Mouse (Mus musculus) regulatory T cell (primary cell): ENCODE results near the gene Sspn.

ENCODE experiments used
- in situ Hi-C: fragments of 300-600 bp; cut with MboI, MseI; formaldehyde crosslinking; loops from one replicate; pipeline ENCODE4 v1.15.1; 2025; ENCODE audit warnings: high pct_unique_total_duplicates

The Sspn gene

GRCm38 (mm10) chr6:145934001-145934696 lies 2.7 kb downstream of the Sspn start:
- in situ Hi-C loops = no loop called here

- in situ Hi-C loops = no loop called here
Observed at GRCm38 (mm10) chr6:145934697-145935240, 3.3 kb downstream of the Sspn start.

GRCm38 (mm10) chr6:145935912-145936311 lies 4.5 kb downstream of the Sspn start:
- in situ Hi-C loops = no loop called here

DNA sequence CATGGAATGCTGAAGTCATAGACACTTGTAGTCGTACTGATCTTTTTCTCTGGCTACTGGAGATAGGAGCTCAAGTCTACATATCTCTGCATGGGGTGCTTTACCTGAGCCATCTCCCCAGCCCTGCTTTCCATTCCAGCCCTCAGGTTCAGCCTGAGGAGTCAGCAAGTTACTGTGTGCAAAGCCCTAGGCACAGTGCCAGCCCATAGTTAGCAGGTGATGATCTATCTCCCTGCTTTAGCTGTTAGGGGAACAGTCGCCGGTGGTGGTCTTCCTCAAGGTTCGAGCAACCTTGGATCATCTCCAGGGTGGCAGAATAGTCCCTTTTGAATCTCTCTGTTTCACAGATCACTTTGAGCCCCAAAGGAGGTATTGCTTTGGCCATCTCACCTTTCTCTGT lies 5.1 kb downstream of the Sspn start:
- in situ Hi-C loops = no loop called here

DNA sequence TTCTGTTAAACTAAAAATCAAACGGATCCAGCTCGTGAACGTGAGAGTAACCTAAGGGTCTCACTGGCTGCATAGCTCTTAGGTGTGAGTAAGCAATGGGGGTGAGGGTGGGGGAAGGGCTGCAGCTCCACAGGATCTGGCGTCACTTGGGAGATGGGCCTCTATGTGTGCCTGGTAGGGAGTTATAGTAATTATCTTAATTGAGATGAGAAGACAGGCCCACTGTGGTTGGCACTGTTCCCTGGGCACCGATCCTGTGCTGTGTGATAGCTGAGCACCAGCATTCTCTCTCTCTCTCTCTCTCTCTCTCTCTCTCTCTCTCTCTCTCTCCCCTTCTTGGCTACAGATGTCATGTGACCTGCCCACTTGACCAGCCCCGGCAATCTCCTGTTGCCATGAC lies 9.4 kb downstream of the Sspn start:
- in situ Hi-C loops = no loop called here

GRCm38 (mm10) chr6:145942263-145942966 lies 11.0 kb downstream of the Sspn start:
- in situ Hi-C loops = no loop called here

GRCm38 (mm10) chr6:145943414-145943813 lies 12.0 kb downstream of the Sspn start:
- in situ Hi-C loops = no loop called here

GRCm38 (mm10) chr6:145945700-145946344 lies 14.4 kb downstream of the Sspn start:
- in situ Hi-C loops = no loop called here

GRCm38 (mm10) chr6:145949049-145949448 lies 17.6 kb downstream of the Sspn start:
- in situ Hi-C loops = no loop called here

- in situ Hi-C loops = loop anchor here (5.0 kb wide), 1 partner anchor 62 kb away; no protein-coding TSS in a partner anchor
Observed at GRCm38 (mm10) chr6:145950626-145951025, 19.2 kb downstream of the Sspn start.

GRCm38 (mm10) chr6:145952594-145952993 lies 21.2 kb downstream of the Sspn start:
- in situ Hi-C loops = loop anchor here (5.0 kb wide), 1 partner anchor 60 kb away; no protein-coding TSS in a partner anchor

GRCm38 (mm10) chr6:145953121-145953896 lies 21.9 kb downstream of the Sspn start:
- in situ Hi-C loops = loop anchor here (5.0 kb wide), 1 partner anchor 59 kb away; no protein-coding TSS in a partner anchor

DNA sequence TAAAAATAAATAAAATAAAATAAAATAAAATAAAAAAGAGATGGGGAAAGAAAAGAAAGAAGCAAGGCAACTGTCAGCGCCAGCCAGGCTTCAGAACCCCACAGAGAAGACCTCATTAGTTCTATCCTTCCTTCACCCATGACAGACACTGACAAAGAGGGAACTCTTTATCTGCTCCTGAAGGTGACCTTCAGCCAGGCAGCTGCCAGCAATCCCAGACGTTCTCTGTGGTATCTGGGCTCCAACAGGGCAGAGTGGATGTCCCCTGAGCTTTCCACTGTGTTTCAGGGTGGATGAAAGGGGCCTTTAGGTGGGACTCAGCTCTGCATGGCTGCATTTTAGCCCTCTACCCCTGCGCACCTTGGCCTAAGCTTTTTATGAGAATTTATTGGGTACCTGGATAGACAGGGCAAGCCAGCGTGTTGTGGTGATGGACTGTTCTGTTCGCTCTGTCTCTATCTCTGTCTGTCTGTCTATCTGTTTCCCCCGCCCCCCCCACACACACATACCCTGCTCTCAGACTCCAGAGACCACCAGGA lies 26.1 kb downstream of the Sspn start:
- in situ Hi-C loops = no loop called here

- in situ Hi-C loops = no loop called here
Observed at GRCm38 (mm10) chr6:145958070-145958469, 26.6 kb downstream of the Sspn start.

GRCm38 (mm10) chr6:145961047-145961446 lies 29.6 kb downstream of the Sspn start:
- in situ Hi-C loops = no loop called here

- in situ Hi-C loops = no loop called here
Observed at GRCm38 (mm10) chr6:145963966-145964365, 32.5 kb downstream of the Sspn start.

DNA sequence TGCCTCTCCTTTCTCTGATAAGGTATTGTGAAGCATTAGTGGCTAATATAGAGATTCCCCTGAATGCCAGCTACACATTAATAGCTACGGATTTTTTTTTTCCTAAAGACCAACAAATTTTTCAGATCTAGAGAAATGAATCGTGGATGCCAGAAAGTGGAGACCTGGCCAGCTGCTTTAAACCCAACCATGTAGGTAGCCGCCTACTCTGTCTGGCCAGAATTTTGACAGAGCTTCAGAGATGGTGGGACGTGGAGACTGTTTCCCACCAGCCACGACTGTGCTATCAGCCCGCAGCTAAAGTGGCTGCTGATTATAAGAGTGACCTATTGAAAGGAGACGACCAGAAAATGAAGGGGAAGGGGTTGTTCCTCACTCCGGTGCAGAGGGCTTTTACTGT lies 36.3 kb downstream of the Sspn start:
- in situ Hi-C loops = no loop called here

DNA sequence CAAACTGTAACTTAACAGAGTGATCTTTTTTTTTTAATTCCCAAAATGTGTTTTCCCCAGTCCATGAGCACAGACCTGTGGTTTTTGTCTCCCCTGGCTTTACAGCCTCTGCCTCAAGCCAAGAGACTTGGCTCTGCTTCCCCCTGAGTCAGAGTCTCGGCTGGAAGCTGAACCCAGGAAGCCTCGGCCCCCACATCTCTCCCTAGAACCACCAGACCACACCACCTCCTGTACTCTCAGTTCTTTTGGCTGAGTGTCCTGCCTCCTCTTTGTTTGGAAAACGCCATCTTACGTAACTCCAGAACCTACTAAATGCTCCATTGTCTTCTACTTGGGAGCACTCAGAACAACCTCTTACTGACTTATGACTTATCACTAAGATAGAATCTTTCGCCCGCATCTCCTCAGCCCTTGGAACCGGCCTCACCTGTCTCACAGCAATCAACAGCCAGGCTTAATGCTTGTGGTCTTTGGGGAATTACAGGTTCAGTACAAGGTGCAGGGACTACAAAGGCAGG lies 36.9 kb downstream of the Sspn start:
- in situ Hi-C loops = no loop called here

DNA sequence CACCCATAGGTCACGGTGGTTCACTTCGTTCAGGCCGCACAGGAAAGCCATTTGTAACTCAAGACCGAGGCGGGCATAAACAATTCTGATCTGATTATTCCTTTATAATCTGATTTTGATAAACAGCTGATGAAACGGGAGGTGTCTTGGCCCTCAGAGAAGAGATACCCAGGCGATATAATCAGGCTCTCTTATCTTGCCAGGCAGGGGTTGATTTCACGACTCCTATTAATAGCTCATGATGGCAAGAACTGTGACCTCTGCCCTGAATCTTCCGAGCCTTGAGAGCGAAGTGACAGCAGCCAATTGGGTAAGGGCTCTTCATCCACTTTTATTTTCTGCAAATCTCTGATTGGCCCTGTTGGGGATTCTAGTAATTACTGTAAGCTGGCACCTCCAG lies 37.4 kb downstream of the Sspn start:
- in situ Hi-C loops = no loop called here

GRCm38 (mm10) chr6:145969572-145969971 lies 38.1 kb downstream of the Sspn start:
- in situ Hi-C loops = no loop called here

- in situ Hi-C loops = no loop called here
Observed at GRCm38 (mm10) chr6:145972107-145972506, 40.7 kb downstream of the Sspn start.
